Mouse (Mus musculus): Measurements from ENCODE around the gene Gskip.

Gskip gene

GRCm38 (mm10) chr12:105721452-105722132, 37.0 kb downstream of the Gskip start:
- DNase-seq (ENCODE audit: extremely low spot score, low spot score): no peak

GRCm38 (mm10) chr12:105722657-105723056, 38.0 kb downstream of the Gskip start:
- peak; percentile 36 for DNase-seq (ENCODE audit: extremely low spot score, low spot score)

DNA sequence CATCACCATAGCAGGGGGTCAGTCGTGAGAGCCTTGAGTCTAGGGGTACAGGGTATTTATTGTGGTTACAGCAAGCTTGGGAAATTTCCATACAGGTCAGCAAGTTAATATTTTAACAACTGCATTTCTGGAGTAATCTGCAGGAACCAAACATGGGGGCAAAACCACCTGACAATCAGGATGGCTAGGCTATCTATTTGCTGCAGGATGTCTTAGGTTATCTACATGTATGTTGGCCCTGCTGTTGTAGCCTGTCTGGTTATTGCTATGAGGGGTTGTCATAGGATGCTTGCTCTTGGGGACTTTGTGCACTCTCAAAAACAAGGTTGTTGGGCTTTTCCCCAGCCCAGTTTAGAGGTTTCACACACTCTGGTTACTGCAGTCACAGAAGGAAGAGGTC, 40.0 kb downstream of the Gskip start:
- no peak for DNase-seq (ENCODE audit: extremely low spot score, low spot score)

- no peak for DNase-seq (ENCODE audit: extremely low spot score, low spot score)
Observed at GRCm38 (mm10) chr12:105725736-105726135, 41.1 kb downstream of the Gskip start.

GRCm38 (mm10) chr12:105727268-105727667, 42.6 kb downstream of the Gskip start:
- DNase-seq (ENCODE audit: extremely low spot score, low spot score): no peak

GRCm38 (mm10) chr12:105727964-105728363, 43.3 kb downstream of the Gskip start:
- no peak for DNase-seq (ENCODE audit: extremely low spot score, low spot score)

DNA sequence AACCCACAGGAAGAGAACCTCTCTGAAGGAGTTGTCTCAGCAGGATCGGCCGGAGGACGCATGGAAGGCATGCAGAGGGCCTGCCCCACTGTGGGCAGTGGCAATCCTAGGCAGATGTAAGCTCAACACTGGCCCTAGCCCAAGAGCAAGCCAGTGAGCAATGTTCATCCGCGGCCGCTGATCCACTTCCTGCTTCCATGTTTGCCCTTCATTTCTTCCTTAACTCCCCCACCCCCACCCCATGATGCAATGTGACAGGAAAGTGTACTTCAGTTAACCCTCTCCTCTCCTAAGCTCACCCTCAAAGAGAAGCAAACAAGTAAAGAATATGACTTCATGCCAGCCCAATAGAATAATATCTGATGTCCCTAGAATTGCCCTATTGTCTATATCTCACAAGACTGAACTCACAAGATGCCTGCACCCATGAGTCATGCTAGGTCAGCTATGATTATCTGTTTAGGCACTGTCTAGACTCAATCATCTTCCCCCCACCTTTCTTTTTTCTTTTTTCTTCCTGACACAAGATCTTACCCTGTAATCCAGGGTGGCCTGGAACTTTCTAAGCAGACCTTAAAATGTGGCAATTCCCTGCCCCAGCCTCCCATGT, 46.3 kb downstream of the Gskip start:
- DNase-seq (ENCODE audit: extremely low spot score, low spot score): no peak

DNA sequence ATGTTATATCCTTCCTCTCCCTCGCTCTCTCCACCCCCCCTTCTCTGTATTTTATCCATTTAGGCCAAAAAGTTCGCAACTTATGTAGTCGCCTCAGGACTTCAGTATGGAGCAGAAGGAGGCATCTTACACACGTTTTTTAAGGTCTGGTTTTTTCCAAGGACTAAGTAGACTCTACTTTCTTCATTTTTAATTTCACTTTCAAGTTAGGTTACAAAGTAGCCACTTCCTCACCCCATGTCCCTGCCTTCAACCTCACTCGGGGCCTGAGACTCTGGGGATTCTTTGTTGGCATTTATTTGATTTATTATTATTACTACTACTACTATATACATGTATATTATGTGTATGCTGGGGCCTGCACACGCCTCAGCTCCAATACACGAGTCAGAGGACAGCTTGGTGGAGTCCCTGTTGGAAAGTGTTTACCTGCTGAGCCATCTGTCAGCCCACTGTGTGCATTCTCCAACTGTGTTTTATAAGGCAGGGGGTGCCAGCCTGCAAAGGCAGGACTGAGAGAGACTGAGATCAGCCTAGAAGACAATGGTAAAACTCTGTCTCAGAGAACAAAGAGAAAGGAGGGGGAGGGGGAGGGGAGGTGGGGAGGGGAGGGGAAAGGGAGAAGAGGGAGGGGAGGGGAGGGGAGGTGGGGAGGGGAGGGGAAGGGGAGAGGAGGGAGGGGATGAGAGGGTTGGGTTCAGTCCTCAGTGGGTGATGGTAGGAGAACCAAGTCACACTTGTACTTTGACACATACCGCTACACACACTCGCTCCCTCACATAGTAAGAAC, 48.9 kb downstream of the Gskip start:
- no peak for DNase-seq (ENCODE audit: extremely low spot score, low spot score)

GRCm38 (mm10) chr12:105735226-105735888, 50.7 kb downstream of the Gskip start:
- DNase-seq (ENCODE audit: extremely low spot score, low spot score): no peak

- no peak for DNase-seq (ENCODE audit: extremely low spot score, low spot score)
Observed at GRCm38 (mm10) chr12:105735889-105736251, 51.2 kb downstream of the Gskip start.

DNA sequence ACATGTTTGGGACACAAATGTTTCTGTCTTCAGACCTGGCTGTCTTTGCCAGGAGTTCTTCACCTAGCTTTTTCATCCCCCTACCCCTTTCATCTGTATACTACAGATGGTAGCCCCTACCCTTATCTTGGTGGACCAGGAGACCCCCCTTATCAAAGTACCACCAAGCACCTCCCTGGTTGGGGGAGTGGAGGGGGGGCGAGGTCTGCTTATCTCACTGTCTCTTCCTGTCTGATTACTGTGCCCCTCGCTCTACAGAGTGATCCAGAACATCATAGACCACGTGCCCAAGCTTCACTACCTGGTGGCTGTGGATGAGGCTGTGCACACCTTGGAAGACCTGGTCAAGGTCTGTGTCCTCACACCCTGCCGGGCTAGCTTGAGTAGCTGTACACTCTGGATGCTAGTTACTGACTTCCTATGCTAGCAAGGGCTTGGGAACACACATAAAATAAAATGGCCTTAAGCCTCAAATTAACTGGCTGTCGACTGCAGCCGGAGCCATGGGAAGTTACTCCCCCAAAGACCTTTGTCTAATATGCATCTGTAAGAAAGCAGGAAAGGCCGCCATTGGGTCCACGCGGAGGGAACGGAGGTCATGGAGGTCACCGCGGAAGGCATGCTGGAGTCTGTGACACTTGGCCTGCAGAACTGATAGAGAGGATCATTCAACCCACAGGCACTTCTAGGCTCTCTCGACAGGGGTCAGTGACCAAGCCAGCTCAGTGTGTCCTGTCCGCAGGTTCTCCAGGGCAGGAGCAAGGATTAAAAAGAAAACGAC, 53.9 kb downstream of the Gskip start:
- DNase-seq (ENCODE audit: extremely low spot score, low spot score): no peak

DNA sequence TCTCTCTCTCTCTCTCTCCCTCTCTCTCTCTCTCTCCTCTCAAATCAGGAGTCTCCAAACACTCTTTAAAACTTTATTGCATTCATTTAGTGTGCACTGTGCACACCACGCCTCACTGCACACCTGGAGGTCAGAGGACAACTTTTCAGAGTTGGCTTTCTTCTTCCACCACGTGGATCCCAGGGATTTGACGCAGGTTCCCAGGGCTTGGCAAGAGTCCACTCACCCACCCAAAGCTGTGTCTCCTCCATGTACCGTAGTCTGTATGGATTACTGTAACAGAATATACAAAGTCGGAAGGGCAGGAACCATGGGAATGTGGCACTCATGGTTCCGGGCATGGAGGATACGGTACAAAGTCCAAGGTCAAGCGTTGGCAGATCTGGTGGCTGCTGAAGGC, 55.0 kb downstream of the Gskip start:
- no peak for DNase-seq (ENCODE audit: extremely low spot score, low spot score)

GRCm38 (mm10) chr12:105748114-105748513, 63.5 kb downstream of the Gskip start:
- DNase-seq (ENCODE audit: extremely low spot score, low spot score): no peak

Measured in neural tube, embryonic 10.5 days (tissue).